Mouse (Mus musculus): Measurements from ENCODE around the gene Eml6. TPM values are rescaled to one million over a fixed set of nuclear protein-coding genes. Genes with fewer than 3 reads are reported as not detected.
"Not testable (repeated sequence)": the region's sequence is repeated elsewhere in the genome, so short reads cannot be mapped to it uniquely, and the experiment has no call there.

Gene Eml6
- polyA plus RNA-seq, 1 experiment from 2014 or later, result 1.3 TPM

DNA sequence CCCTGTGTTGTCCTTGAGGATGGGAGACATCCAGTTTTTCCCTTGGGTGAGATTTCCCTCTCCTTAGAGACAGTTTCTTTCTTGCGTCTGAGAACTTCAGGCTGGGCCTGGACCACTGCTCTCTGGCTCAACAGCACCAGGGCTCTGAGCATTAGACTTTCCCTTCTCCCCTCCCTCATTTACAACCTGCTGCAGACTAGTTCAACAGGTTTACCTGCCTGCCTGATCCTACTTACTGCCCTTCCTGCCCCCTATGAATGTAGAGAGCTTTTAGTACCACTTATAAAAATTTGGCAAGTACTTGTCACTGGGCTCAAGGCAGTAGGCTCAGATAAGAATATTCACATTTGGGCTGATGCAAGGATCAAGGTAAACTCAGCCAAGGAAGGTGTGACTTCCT is 199.8 kb downstream of the Eml6 start:
- Histone ChIP-seq H3K4me1 (ENCODE audit: control insufficient read depth, insufficient read depth, low read length) (no peaks in the 10 kb centered on the region), H3K27me3 (ENCODE audit: control insufficient read depth, insufficient read depth, low read length) (peaks cover 13% of the 10 kb centered on the region), H3K9me3 (ENCODE audit: control insufficient read depth, low read length) (no peaks in the 10 kb centered on the region), H3K4me3 (ENCODE audit: low read depth, low read length) (no peak overlapping the region), H3K9ac (ENCODE audit: low read length) (no peak overlapping the region), H3K27ac (ENCODE audit: low read depth, low read length) (no peak overlapping the region), H3K4me2 (no peak overlapping the region), H3K36me3 (ENCODE audit: control insufficient read depth, insufficient read depth, low read length) (no peaks in the 10 kb centered on the region)
- DNase-seq (ENCODE audit: low spot score, missing footprints) (no peak), ATAC-seq (ENCODE audit: low FRiP score) (no peak)
- WGBS, result 82% methylated on average over 1 of the region's 1 CpGs

DNA sequence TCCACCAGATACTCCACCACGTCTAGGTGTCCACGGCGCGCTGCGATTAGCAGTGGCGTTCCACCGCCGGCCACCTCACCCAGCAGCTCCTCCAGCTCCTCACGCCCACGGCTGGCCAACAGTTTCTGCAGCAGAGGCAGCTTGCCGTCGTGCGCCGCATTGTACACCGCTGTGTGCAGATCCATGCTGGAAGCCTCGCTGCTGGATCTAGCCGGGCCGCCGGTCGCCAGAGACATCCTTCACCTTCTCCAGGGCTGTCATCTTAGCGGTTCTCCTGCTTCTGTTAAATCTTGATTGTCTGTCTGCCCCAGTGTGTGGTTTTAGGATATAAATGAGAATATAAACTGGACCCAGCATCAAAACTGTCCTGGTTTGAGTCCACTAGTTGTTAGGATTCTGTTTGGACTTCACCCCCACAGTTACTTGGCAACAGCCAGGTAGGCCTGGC is 200.5 kb downstream of the Eml6 start, which contains the start of gene 4931440F15Rik:
4931440F15Rik (minus strand) TSS at position 398 of the 448 bp plus-strand sequence.
- WGBS, result 48% methylated on average over 21 of the region's 21 CpGs
- not testable (repeated sequence) for H3K4me3 ChIP-seq (ENCODE audit: low read depth, low read length); DNase-seq (ENCODE audit: low spot score, missing footprints); H3K4me1 ChIP-seq (ENCODE audit: control insufficient read depth, insufficient read depth, low read length); H3K9me3 ChIP-seq (ENCODE audit: control insufficient read depth, low read length); H3K27ac ChIP-seq (ENCODE audit: low read depth, low read length); H3K9ac ChIP-seq (ENCODE audit: low read length); H3K36me3 ChIP-seq (ENCODE audit: control insufficient read depth, insufficient read depth, low read length)
- ATAC-seq (ENCODE audit: low FRiP score), result peak; percentile 8; the same call in 1 of the 2 replicates
- H3K4me2 ChIP-seq, result 0 out of 2 replicates have a peak within 1 kb of the TSS, but pooled peaks have one; percentile 24
- H3K27me3 ChIP-seq (ENCODE audit: control insufficient read depth, insufficient read depth, low read length), result peaks cover 13% of the 10 kb centered on the region

DNA sequence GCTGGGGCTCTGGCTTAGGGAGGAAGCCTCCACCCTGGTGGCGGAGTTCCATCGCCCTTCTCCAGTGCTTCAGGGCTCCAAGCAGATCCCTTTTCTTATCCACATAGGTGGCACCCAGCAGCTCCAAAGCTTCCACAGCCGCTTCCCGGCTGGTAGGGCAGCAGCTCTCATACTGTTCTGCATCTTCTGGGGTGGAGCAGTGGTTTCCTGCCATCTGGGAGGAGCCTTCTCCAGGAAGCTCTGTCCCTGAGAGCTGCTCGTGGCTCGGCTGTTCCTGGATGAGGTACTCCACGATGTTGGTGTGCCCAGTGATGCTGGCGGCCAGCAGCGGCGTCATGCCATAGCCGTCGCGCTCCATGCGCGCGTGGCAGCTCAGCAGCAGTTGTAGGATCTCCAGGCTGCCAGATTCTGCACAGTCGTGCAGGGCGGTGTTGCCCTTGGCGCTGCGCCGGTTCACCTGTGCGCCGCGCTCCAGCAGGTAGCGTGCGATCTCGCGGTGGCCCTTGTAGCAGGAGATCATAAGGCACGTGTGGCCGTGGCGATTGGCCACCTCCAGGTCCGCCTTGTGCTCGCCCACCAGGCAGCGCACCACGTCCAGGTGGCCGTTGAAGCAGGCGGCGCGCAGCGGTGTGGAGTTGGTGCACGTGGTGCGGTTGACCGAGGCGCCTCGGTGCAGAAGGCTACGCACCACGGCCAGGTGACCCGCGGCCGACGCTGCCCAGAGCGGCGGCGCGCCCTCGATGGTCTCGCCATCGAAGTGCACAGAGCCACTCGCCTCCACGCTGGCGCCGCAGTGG is 201.2 kb downstream of the Eml6 start:
- H3K36me3 ChIP-seq (ENCODE audit: control insufficient read depth, insufficient read depth, low read length); H3K4me3 ChIP-seq (ENCODE audit: low read depth, low read length); DNase-seq (ENCODE audit: low spot score, missing footprints); H3K9ac ChIP-seq (ENCODE audit: low read length); H3K4me1 ChIP-seq (ENCODE audit: control insufficient read depth, insufficient read depth, low read length); H3K9me3 ChIP-seq (ENCODE audit: control insufficient read depth, low read length); H3K27ac ChIP-seq (ENCODE audit: low read depth, low read length): not testable (repeated sequence)
- 23% methylated on average over 58 of the region's 62 CpGs for WGBS
- Histone ChIP-seq H3K4me2 (0 out of 2 replicates have a peak overlapping the region, but pooled peaks have one; percentile 24), H3K27me3 (ENCODE audit: control insufficient read depth, insufficient read depth, low read length) (peaks cover 13% of the 10 kb centered on the region)
- peak; percentile 54; the same call in 1 of the 2 replicates for ATAC-seq (ENCODE audit: low FRiP score)

DNA sequence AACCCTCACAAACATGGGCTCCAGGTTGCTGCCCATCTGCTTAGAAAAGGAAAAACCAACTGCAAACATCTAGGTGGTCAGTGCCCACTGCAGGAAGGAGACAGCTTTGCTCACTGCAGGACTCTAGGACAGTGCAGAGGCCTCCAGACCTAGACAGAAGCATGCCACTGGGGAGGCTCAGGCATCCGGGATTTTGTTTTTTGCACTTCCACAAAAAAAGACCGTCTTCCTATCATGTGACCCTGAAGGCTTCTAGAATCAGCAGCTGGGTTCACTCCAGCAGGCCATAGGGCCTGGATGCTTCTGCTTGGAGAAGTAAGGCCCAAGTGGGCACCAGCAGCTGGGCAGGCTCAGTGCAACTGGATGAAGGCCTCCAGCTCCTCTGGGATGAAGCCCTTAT is 202.7 kb downstream of the Eml6 start:
- H3K4me1 ChIP-seq (ENCODE audit: control insufficient read depth, insufficient read depth, low read length), result no peaks in the 10 kb centered on the region
- no peak overlapping the region for H3K4me2 ChIP-seq
- no peak overlapping the region for H3K4me3 ChIP-seq (ENCODE audit: low read depth, low read length)
- H3K9ac ChIP-seq (ENCODE audit: low read length), result no peak overlapping the region
- no peaks in the 10 kb centered on the region for H3K9me3 ChIP-seq (ENCODE audit: control insufficient read depth, low read length)
- ATAC-seq (ENCODE audit: low FRiP score), result no peak
- 89% methylated on average over 2 of the region's 2 CpGs for WGBS
- H3K27ac ChIP-seq (ENCODE audit: low read depth, low read length), result no peak overlapping the region
- DNase-seq (ENCODE audit: low spot score, missing footprints), result no peak
- H3K27me3 ChIP-seq (ENCODE audit: control insufficient read depth, insufficient read depth, low read length), result peaks cover 13% of the 10 kb centered on the region
- no peaks in the 10 kb centered on the region for H3K36me3 ChIP-seq (ENCODE audit: control insufficient read depth, insufficient read depth, low read length)

DNA sequence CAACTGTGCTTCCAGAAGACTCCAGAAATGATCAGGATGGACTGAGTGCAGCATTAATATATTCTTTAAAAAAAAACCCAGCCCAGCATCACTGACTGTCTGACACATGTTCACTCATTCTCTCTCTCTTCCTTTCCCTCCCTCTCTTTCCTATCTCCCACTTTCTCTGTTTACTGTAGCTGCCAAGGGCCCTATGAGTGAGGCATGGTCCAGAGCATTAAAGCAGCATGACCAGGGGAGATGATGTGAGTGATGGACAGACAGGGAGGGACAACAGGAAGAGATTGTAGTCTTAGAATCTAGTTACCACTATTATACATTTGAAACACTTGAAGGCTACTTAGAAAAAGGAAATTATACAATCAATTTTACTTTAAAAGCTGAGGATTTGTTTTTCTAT is 210.2 kb downstream of the Eml6 start:
- Histone ChIP-seq H3K9ac (ENCODE audit: low read length) (no peak overlapping the region), H3K27ac (ENCODE audit: low read depth, low read length) (no peak overlapping the region), H3K4me2 (no peak overlapping the region), H3K4me3 (ENCODE audit: low read depth, low read length) (no peak overlapping the region), H3K36me3 (ENCODE audit: control insufficient read depth, insufficient read depth, low read length) (no peaks in the 10 kb centered on the region), H3K27me3 (ENCODE audit: control insufficient read depth, insufficient read depth, low read length) (no peaks in the 10 kb centered on the region), H3K4me1 (ENCODE audit: control insufficient read depth, insufficient read depth, low read length) (no peaks in the 10 kb centered on the region), H3K9me3 (ENCODE audit: control insufficient read depth, low read length) (no peaks in the 10 kb centered on the region)
- ATAC-seq (ENCODE audit: low FRiP score) (no peak), DNase-seq (ENCODE audit: low spot score, missing footprints) (no peak)

DNA sequence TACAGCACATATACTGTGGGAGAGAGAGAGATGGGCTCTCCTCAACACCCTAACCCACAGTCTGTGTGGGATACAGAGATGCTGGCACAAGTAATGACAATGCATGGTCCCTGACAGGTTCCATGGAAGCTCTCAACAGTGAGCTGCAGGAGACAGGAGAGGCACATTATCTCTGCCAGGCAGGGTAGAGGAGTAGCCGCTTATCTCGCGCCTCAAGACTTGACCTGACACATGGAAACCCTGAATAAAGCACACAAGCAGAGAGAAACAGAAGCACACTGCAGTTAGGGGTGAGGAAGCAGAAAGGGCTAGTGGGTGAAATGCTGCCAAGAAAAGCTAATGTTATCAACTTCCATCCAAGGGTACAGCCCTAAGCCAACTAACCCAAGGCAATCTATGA is 210.6 kb downstream of the Eml6 start:
- ATAC-seq (ENCODE audit: low FRiP score), result no peak

DNA sequence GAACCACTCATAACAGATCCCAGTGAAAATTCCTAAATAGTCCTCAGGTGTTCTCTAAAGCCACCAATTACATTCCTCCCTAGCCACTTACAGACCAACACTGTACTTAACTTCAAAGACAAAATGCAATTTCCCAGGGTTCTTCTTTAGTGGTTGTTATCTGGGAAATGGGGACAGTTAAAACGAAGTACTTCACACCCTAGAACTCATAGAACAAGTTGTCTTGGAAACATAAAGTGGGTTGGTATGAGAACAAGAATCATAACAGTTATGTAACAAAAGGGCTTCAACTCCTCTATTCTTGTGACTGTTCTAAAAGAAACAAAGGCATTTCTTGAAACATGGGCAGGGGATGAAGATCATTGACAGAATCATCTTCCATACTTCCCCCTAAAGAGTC is 212.6 kb downstream of the Eml6 start:
- no peak for DNase-seq (ENCODE audit: low spot score, missing footprints)

More for the DNA sequence above, 210.6 kb downstream of the Eml6 start:
- 86% methylated on average over 3 of the region's 3 CpGs for WGBS
- no peak overlapping the region for H3K4me2 ChIP-seq
- H3K36me3 ChIP-seq (ENCODE audit: control insufficient read depth, insufficient read depth, low read length), result no peaks in the 10 kb centered on the region
- no peaks in the 10 kb centered on the region for H3K9me3 ChIP-seq (ENCODE audit: control insufficient read depth, low read length)
- no peak overlapping the region for H3K27ac ChIP-seq (ENCODE audit: low read depth, low read length)
- no peak overlapping the region for H3K4me3 ChIP-seq (ENCODE audit: low read depth, low read length)
- no peaks in the 10 kb centered on the region for H3K27me3 ChIP-seq (ENCODE audit: control insufficient read depth, insufficient read depth, low read length)
- no peak for DNase-seq (ENCODE audit: low spot score, missing footprints)
- H3K4me1 ChIP-seq (ENCODE audit: control insufficient read depth, insufficient read depth, low read length), result no peaks in the 10 kb centered on the region
- no peak overlapping the region for H3K9ac ChIP-seq (ENCODE audit: low read length)

DNA sequence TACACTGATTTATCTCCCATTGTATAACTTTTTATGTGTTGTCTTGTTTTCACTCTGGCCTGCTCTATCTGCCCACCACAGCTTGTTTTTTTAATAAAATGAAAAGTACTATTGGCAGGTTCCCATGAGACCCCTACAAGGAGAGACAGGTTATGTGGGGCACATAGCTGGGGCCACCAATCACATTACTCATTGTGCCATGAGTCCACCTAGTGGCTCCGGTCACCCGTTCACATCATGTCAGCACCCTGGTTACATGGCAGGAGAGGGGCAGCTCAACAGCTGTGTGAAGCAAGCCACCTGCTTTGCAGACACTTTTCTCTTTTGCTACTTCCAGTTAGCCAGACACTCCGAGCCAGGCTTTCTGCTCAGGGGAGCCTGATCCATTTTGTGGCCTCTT is 213.4 kb downstream of the Eml6 start:
- H3K4me3 ChIP-seq (ENCODE audit: low read depth, low read length), result no peak overlapping the region
- no peaks in the 10 kb centered on the region for H3K9me3 ChIP-seq (ENCODE audit: control insufficient read depth, low read length)
- WGBS, result 91% methylated on average over 3 of the region's 3 CpGs
- ATAC-seq (ENCODE audit: low FRiP score), result no peak
- DNase-seq (ENCODE audit: low spot score, missing footprints), result no peak
- H3K9ac ChIP-seq (ENCODE audit: low read length), result no peak overlapping the region
- H3K4me2 ChIP-seq, result no peak overlapping the region
- no peak overlapping the region for H3K27ac ChIP-seq (ENCODE audit: low read depth, low read length)
- H3K36me3 ChIP-seq (ENCODE audit: control insufficient read depth, insufficient read depth, low read length), result no peaks in the 10 kb centered on the region
- no peaks in the 10 kb centered on the region for H3K4me1 ChIP-seq (ENCODE audit: control insufficient read depth, insufficient read depth, low read length)
- H3K27me3 ChIP-seq (ENCODE audit: control insufficient read depth, insufficient read depth, low read length), result no peaks in the 10 kb centered on the region

More for the DNA sequence above, 212.6 kb downstream of the Eml6 start:
- no peak for ATAC-seq (ENCODE audit: low FRiP score)
- no peaks in the 10 kb centered on the region for H3K9me3 ChIP-seq (ENCODE audit: control insufficient read depth, low read length)
- no peak overlapping the region for H3K4me2 ChIP-seq
- no peak overlapping the region for H3K4me3 ChIP-seq (ENCODE audit: low read depth, low read length)
- no peaks in the 10 kb centered on the region for H3K27me3 ChIP-seq (ENCODE audit: control insufficient read depth, insufficient read depth, low read length)
- H3K27ac ChIP-seq (ENCODE audit: low read depth, low read length), result no peak overlapping the region
- H3K9ac ChIP-seq (ENCODE audit: low read length), result no peak overlapping the region
- H3K36me3 ChIP-seq (ENCODE audit: control insufficient read depth, insufficient read depth, low read length), result no peaks in the 10 kb centered on the region
- WGBS, result 88% methylated on average over 1 of the region's 1 CpGs
- no peaks in the 10 kb centered on the region for H3K4me1 ChIP-seq (ENCODE audit: control insufficient read depth, insufficient read depth, low read length)

DNA sequence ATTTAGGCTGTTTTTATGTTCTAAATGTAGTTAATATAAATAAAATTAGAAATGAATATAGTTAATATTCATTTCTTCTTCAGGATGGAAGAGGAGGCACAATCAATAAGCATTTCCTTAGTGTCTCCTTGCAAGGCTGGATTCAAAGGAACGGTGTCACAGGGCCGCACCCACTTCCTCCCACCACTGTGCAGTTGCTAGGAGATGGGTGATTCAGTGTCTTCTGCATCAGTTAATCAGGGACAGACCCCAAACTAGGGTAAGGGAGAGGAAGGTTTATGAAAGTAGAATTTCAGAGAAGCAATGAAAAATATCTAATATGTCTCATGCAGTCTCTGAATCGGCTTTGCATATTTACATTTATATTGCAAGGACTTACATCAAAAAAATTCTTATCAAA is 215.5 kb downstream of the Eml6 start:
- H3K36me3 ChIP-seq (ENCODE audit: control insufficient read depth, insufficient read depth, low read length), result no peaks in the 10 kb centered on the region
- DNase-seq (ENCODE audit: low spot score, missing footprints) (no peak), ATAC-seq (ENCODE audit: low FRiP score) (no peak)
- no peaks in the 10 kb centered on the region for H3K9me3 ChIP-seq (ENCODE audit: control insufficient read depth, low read length)
- no peaks in the 10 kb centered on the region for H3K27me3 ChIP-seq (ENCODE audit: control insufficient read depth, insufficient read depth, low read length)
- H3K4me3 ChIP-seq (ENCODE audit: low read depth, low read length), result no peak overlapping the region
- no peak overlapping the region for H3K9ac ChIP-seq (ENCODE audit: low read length)
- H3K27ac ChIP-seq (ENCODE audit: low read depth, low read length), result no peak overlapping the region
- WGBS, result 87% methylated on average over 3 of the region's 3 CpGs
- H3K4me2 ChIP-seq, result no peak overlapping the region
- H3K4me1 ChIP-seq (ENCODE audit: control insufficient read depth, insufficient read depth, low read length), result no peaks in the 10 kb centered on the region

Data from midbrain, embryonic 11.5 days (tissue).